Mouse (Mus musculus): ENCODE measurements around the gene Arhgap5.

- no peak for TF ChIP-seq CHD2 (IDR thresholded peaks at IDR 0.05; ENCODE audit: low read depth, low read length)
- TF ChIP-seq HCFC1 (IDR thresholded peaks at IDR 0.05; ENCODE audit: borderline replicate concordance, insufficient read depth, low read length) = no peak
- TF ChIP-seq ZC3H11A (IDR thresholded peaks at IDR 0.05; ENCODE audit: borderline replicate concordance, low read depth, low read length) = no peak
Measured at GRCm38 (mm10) chr12:52607411-52607810, 103.6 kb downstream of the Arhgap5 start.

Data from ES-E14 (cell line).